In the genomic region with DNA sequence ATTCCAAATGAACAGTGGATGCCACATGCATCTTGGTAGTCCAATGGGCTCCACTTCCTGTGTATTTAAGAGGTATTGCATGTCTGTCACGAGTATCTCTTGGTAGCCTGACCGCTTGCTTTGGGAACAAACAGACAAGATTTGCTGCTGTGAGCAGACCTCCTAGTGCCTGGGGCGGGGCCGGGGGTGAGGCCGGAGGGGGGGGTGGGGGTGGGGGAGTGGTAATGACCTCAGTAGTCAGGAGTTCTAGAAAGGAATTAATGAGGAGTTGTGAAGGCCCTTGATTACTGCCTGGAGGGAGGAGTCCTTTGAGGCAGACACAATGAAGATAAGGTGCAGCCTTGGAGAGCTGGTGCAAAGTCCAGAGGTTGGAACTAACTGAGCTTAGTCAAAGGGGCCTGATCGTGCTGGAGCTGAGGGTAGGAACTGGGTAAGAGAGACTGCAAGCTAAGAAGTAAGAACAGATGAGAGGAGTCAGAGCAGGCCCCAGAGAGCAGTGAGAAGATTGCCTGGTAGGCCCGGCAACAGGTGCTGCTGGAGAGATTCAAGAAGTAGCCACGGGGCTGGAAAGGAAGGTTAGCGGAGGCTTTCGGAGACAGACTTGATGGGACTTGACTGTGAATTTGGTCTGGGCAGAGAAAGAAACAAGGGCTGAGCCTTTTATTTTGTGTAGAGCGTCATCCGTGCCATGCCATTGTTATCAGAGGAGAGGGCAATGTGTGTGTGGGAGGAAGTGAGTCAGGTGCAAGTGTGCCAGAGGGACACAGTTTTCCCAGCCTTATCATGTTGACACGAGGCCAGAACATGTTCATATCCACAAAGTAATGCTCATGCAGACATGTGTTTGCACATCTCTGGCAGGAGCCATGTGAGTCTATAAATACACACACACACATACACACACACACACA, we compare ENCODE assay signal across 8 mouse cellular contexts. TPM values are rescaled to one million over a fixed set of nuclear protein-coding genes. Genes with fewer than 3 reads are reported as not detected.
DNase-seq lines count a peak whose midpoint lies in the region; ATAC-seq and TF ChIP-seq lines count a peak whose summit lies in the region.

No protein-coding gene starts in this region.

- no peak overlapping the region for H3K4me3 ChIP-seq in embryonic facial prominence, embryonic 10.5 days
- no peak overlapping the region for H3K4me3 ChIP-seq in kidney, embryonic 15.5 days (replicated peaks)
- H3K4me3 ChIP-seq in myocyte: no peak overlapping the region

- 50% methylated on average over 13 of the region's 13 CpGs for WGBS in embryonic facial prominence, embryonic 10.5 days
- WGBS in kidney, embryonic 15.5 days: 30% methylated on average over 13 of the region's 13 CpGs

- no peak overlapping the region for H3ac ChIP-seq in myocyte (ENCODE audit: control insufficient read depth, insufficient read length)

- H3K9me3 ChIP-seq in embryonic facial prominence, embryonic 10.5 days: no peaks in the 10 kb centered on the region
- H3K9me3 ChIP-seq in kidney, embryonic 15.5 days (replicated peaks): no peaks in the 10 kb centered on the region

- peak; percentile 73 to 85 for DNase-seq in adrenal gland, adult (ENCODE audit: inconsistent age in 2 of 2, low spot score in 1 of 2)
- no peak for DNase-seq in adrenal gland, postnatal 4 days (ENCODE audit: low spot score in 2 of 2)
- DNase-seq in 3T3-L1 (ENCODE audit: low read depth, low spot score): peak; percentile 47
- no peak for DNase-seq in embryonic facial prominence, embryonic 10.5 days (ENCODE audit: low spot score)
- DNase-seq in cerebellum, postnatal 36 days: no peak
- no peak for DNase-seq in cerebellum, adult 18-20 months

- H3K36me3 ChIP-seq in embryonic facial prominence, embryonic 10.5 days (replicated peaks): peaks cover 25% of the 10 kb centered on the region
- peaks cover 26% of the 10 kb centered on the region for H3K36me3 ChIP-seq in kidney, embryonic 15.5 days
- peaks cover 9% of the 10 kb centered on the region for H3K36me3 ChIP-seq in myocyte (ENCODE audit: control insufficient read depth, insufficient read depth)

- H3K79me2 ChIP-seq in myocyte (ENCODE audit: control insufficient read depth, insufficient read depth): peaks cover 73% of the 10 kb centered on the region

- peaks cover 66% of the 10 kb centered on the region for H3K4me1 ChIP-seq in embryonic facial prominence, embryonic 10.5 days
- peaks cover 74% of the 10 kb centered on the region for H3K4me1 ChIP-seq in kidney, embryonic 15.5 days

- peak overlapping the region; percentile 43 for H3K4me2 ChIP-seq in kidney, embryonic 15.5 days
- peak overlapping the region; percentile 81 for H3K4me2 ChIP-seq in myocyte (ENCODE audit: low read depth)

- 0 out of 2 replicates have a peak overlapping the region, but pooled peaks have one; percentile 2 for H3K9ac ChIP-seq in kidney, embryonic 15.5 days

- no peak for TF ChIP-seq POLR2A in myocyte (IDR thresholded peaks at IDR 0.05; ENCODE audit: insufficient read length, low read depth)

- H3K27ac ChIP-seq in embryonic facial prominence, embryonic 10.5 days (replicated peaks): peak overlapping the region; percentile 40; the same call in 1 of the 2 replicates
- peak overlapping the region; percentile 93 for H3K27ac ChIP-seq in kidney, embryonic 15.5 days

- ATAC-seq in kidney, embryonic 15.5 days (replicated peaks; ENCODE audit: low FRiP score): peak; percentile 27

- 0 out of 2 replicates have a peak, but pooled peaks cover 3% of the 10 kb centered on the region for H3K27me3 ChIP-seq in embryonic facial prominence, embryonic 10.5 days (replicated peaks; ENCODE audit: low read depth, poor library complexity, severe bottlenecking)
- H3K27me3 ChIP-seq in kidney, embryonic 15.5 days: no peaks in the 10 kb centered on the region
- no peaks in the 10 kb centered on the region for H3K27me3 ChIP-seq in myocyte (ENCODE audit: control insufficient read depth, insufficient read depth, insufficient read length)

TF ChIP-seq in myocyte, 11 proteins besides CTCF, POLR2A, EP300 and RAD21:
- TF ChIP-seq REST (IDR thresholded peaks at IDR 0.05; ENCODE audit: insufficient read depth, insufficient read length): no peak
- no peak for TF ChIP-seq E2F4 (IDR thresholded peaks at IDR 0.05; ENCODE audit: insufficient read depth)
- no peak for TF ChIP-seq TCF12 (IDR thresholded peaks at IDR 0.05; ENCODE audit: insufficient read depth, poor library complexity, severe bottlenecking)
- no peak for TF ChIP-seq MAX (IDR thresholded peaks at IDR 0.05; ENCODE audit: low read depth)
- peak in 1 of 3 experiments; percentile 54 for TF ChIP-seq MYOD1 (IDR thresholded peaks at IDR 0.05; ENCODE audit: control insufficient read depth in 1 of 3, insufficient read length in 2 of 3, low read depth in 2 of 3)
- TF ChIP-seq USF1 (IDR thresholded peaks at IDR 0.05; ENCODE audit: low read depth): no peak
- TF ChIP-seq SRF (IDR thresholded peaks at IDR 0.05; ENCODE audit: control insufficient read depth, insufficient read length, low read depth): no peak
- TF ChIP-seq TCF3 (IDR thresholded peaks at IDR 0.05; ENCODE audit: insufficient read length, low read depth): no peak
- TF ChIP-seq POLR2AphosphoS2 (IDR thresholded peaks at IDR 0.05; ENCODE audit: insufficient read length, low read depth): no peak
- TF ChIP-seq MYOG (IDR thresholded peaks at IDR 0.05; ENCODE audit: control insufficient read depth in 1 of 3, insufficient read depth in 1 of 3, insufficient read length in 2 of 3, low read depth in 2 of 3): peak in 1 of 3 experiments; percentile 1
- no peak for TF ChIP-seq CEBPB (IDR thresholded peaks at IDR 0.05; ENCODE audit: insufficient read depth, poor library complexity, severe bottlenecking)

RNA-seq across cellular contexts. Expression of gene Wsb2, which starts 3.8 kb away (rescaled TPM):
- 100 to 1,000 TPM; 116 to 122 TPM for total RNA-seq in adrenal gland, postnatal 4 days (2021)
- polyA plus RNA-seq in embryonic facial prominence, embryonic 10.5 days (2016; fragmentation: Nextera tagmentation; extraction: Ambion mirVana): 42.0 and 47.3 TPM in 2 replicates
- 67.7 and 69.5 TPM in 2 replicates for polyA plus RNA-seq in kidney, embryonic 15.5 days (2015; fragmentation: Nextera tagmentation; extraction: Ambion mirVana)
- 142 TPM for polyA plus RNA-seq in myocyte (2012; fragmentation: generic; extraction: Trizol)

RNA-seq across cellular contexts. Expression of gene Rfc5, which starts 28.0 kb away (rescaled TPM):
- 10 to 100 TPM; 36.6 to 47.8 TPM for total RNA-seq in adrenal gland, postnatal 4 days (2021)
- 135 TPM in 2 replicates for polyA plus RNA-seq in embryonic facial prominence, embryonic 10.5 days (2016; fragmentation: Nextera tagmentation; extraction: Ambion mirVana)
- polyA plus RNA-seq in kidney, embryonic 15.5 days (2015; fragmentation: Nextera tagmentation; extraction: Ambion mirVana): 110 and 128 TPM in 2 replicates
- polyA plus RNA-seq in myocyte (2012; fragmentation: generic; extraction: Trizol): 13.6 TPM

RNA-seq across cellular contexts. Expression of gene Vsig10, which starts 42.0 kb away (rescaled TPM):
- total RNA-seq in adrenal gland, postnatal 4 days (2021): 10 to 100 TPM; 48.3 to 51.8 TPM
- polyA plus RNA-seq in embryonic facial prominence, embryonic 10.5 days (2016; fragmentation: Nextera tagmentation; extraction: Ambion mirVana): 3.4 and 4.0 TPM in 2 replicates
- polyA plus RNA-seq in kidney, embryonic 15.5 days (2015; fragmentation: Nextera tagmentation; extraction: Ambion mirVana): 14.2 and 15.9 TPM in 2 replicates
- polyA plus RNA-seq in myocyte (2012; fragmentation: generic; extraction: Trizol): 2.2 TPM

RNA-seq across cellular contexts. Expression of gene Ksr2, which starts 52.9 kb away (rescaled TPM):
- 10 to 100 TPM; 10.6 to 11.1 TPM for total RNA-seq in adrenal gland, postnatal 4 days (2021)
- 0.24 and 0.32 TPM in 2 replicates for polyA plus RNA-seq in embryonic facial prominence, embryonic 10.5 days (2016; fragmentation: Nextera tagmentation; extraction: Ambion mirVana)
- 0.67 and 0.73 TPM in 2 replicates for polyA plus RNA-seq in kidney, embryonic 15.5 days (2015; fragmentation: Nextera tagmentation; extraction: Ambion mirVana)
- 0.02 TPM for polyA plus RNA-seq in myocyte (2012; fragmentation: generic; extraction: Trizol)

Comparison
In these comparisons a context has a peak if more than half of its experiments do, and no peak if none do; other contexts are left out.
1. DNase-seq: peak in adrenal gland, adult (2 of 2) and 3T3-L1 (single experiment); none in adrenal gland, postnatal 4 days (0 of 2), embryonic facial prominence, embryonic 10.5 days (single experiment), cerebellum, postnatal 36 days (0 of 2) and cerebellum, adult 18-20 months (0 of 2).